Mouse (Mus musculus) layer of hippocampus, adult 8-10 months (tissue): ENCODE measurements around the gene Matn4. TPM values are rescaled to one million over a fixed set of nuclear protein-coding genes. Genes with fewer than 3 reads are reported as not detected.

ENCODE experiments used
- DNase-seq, 2 experiments: peaks; one replicate each; pipeline ENCODE4 v3.0.0; 2022; ENCODE audit warnings: low spot score in 2 of 2
- total RNA-seq, 4 experiments: library from RNA; stranded (reverse); gene quantifications; 2 replicates each; pipeline ENCODE4 v1.2.4; 2022

The Matn4 gene
- 10 to 100 TPM; 11.1 to 12.6 (median 11.9) TPM for total RNA-seq

DNA sequence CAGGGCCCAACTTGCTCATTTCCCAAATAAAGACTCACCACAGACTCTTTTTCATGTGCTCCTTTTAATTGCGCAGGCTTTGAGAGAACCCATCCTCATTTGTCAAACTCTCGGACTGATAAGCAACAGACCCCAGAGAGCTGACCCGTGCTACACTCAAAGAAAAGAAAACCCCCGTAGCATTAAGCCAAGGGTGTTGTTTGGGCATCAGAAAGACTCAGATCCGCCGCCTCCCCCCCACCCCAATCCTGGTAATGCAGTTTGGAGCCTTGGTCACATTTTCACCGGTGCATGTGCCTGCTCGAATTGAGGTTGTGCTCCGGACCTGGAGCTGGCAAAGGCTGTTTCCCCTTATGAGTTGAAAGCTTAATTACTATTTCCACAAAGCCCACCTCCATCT lies at the start of gene Matn4:
Gene Matn4 (minus strand): TSS at position 101 of the 400 bp plus-strand sequence.
- DNase-seq = no peak

DNA sequence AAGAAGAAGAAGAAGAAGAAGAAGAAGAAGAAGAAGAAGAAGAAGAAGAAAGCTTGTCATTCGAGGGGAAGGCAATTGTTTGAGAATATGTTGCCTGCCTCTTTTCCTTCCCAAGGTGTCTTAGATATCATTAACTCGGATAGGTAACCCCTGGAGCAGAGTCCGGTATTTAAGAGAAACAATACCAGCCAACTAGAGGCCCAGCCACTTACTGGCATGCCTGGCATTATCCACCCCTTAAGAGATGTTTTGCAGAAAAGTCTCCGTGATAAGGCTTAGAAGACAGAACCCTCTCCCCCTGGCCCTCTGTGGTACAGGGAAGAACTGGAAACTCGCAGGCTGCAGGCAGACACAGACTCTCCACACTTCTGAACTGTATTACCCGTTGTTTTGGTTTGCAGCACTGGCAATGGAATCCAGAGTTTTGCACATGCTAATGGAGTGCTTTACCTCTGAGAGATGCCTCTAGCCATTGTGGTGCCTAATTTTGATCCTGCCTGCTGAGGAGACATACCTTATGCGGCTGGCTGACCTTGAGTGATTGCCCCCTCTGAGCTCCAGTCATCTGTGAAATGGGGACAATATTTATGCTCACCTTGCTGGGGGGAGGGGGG lies 49.0 kb upstream of the Matn4 start:
- no peak for DNase-seq

DNA sequence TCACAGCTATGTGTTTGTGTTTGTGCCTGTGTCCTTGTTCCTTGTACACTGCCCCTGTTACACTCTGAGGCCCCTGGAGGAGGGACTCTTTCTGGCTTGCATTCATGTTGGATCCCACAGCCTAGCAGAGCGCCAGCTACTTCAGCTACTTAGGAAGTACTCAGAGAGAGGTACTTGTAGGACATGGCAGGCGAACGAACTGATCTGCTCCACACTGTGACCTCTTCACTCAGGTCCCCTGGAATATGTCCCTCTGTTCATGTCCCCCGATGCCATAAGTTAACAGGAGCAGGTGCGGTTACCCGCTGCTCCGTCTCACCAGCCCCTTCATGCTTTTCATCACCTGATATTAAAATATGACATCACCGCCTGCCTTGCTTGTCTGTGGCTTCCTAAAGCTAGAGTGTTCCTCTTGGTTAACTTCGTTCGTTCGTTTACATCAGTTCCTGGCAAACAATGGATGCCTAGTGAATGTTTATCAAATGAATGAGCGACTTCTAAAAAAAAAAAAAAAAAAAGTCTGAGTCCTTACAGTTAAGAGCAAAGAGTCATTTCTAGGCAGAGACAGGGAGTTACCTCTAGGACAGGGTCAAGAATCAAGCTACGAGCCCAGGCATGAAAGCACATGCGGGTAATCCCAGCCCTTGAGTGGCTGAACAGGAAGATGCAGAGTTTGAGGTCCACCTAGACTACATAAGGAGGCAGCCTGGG lies 48.2 kb upstream of the Matn4 start:
- DNase-seq = no peak

DNA sequence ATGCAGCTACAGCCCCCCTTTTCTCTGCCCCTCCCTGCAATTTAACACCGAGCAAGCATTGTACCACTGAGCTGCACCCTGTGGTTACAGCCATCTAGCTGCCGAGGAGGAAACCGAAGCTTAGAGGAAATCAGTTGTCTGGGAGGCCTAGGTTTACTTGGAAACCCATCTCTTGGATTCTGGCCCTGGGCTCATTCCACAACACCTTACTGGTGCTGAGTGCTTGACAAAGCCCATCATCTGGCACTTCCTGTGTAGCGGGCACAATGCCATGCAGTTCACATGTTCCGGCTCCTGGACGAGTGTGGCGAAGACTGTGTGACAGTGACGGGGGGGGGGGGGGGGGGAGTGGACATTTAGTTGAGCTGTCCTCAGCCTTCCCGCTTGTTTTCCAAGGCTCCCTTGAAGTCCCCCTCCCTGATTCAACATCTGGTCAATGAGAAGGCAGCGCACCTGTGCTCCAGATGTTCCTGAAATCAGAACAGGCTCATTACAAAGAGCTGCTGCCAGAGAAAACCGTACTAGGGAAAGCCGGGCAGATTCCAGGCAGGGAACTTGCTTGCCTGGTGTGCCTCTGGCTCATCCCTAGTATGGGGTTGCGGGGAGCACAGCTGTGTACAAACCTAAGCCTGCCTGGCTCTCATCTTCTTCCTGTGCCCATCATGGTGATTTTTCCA lies 47.2 kb upstream of the Matn4 start:
- no peak for DNase-seq

DNA sequence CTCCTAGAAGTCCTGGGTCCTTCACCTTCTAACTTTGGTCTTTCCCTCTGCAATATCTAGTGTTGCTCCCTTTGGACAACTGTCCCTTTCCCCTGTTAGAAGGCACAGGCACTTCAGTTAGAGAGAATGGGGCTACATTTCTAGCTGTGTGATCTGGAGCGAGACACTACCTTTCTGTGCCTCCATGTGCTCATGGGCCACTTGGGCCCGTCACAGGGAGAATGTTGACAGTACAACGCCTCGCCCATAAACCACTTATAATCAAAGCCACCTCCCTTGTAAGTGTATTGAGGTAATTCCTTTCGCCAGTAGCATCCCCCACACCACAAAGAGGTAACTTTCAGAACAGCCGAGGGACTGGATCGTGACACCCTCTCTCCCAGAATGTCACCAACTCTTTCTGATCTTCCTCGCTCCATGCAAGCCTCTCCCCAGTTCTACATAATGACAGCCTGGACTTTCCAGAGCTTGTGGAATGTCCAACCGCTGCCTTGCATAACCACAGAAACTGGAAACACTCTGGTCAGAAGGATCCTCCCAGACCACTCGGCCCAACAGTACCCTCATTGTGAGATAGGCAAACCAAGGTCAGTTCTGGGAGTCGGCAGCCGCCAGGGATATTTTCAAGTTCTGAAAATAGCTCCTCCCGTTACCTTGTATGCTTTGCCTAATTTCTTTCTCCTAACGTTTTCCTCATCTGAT lies 44.5 kb upstream of the Matn4 start:
- DNase-seq = no peak

DNA sequence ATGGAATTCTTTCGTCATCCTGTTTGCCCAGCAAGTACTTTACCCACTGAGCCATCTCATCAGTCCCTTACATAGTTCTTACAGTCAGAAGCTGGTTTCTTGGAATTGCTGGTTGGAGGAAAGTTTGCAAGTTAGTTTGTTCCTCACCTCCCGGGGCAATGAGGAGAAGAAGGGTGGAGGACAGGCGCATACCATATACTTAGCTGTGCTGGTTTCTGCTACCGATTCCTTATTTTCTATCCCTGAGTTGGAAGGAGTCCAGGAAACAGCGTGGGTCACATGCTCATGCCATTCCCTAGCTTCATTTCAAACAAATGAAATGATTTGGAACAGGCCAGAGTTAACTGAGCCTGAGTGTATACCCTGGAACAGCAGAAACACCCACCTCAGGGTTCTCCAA lies 44.0 kb upstream of the Matn4 start:
- no peak for DNase-seq

DNA sequence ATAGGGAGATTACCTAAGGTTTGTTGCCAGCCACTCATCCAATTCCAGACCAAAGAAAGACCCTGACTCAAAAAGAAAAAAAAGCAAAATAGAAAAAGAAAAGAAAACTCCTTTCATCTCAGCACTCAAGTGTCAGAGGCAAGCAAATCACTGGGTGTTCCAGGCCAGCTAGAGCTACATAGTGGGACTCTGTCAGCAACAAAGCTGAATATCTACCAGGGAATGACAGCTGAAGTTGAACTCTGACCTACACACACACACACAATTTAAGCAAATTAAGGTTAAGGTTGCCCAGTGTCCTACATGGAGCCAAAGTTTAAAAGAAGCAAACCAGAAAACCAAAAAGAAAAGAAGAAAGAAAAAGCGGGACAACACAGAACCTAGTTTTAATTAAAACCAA lies 43.2 kb upstream of the Matn4 start:
- DNase-seq = no peak

DNA sequence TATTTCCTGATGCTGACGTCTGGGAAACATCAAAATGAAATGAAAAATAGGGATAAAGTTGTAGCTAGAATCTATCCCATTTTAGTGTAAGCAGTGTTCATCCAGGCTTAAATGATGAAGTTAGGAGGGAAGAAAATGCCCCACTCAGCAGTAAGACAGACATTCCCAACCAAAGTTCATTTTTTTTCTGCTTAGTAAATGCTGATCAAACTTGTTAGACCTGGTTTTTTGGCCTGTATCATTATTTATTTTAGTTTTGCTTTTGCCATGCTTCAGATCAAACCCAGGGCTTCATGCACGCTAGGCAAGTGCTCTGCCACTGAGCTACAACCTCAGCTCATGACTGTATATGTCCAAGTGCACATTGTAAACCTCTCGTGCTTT lies 41.1 kb upstream of the Matn4 start:
- DNase-seq = no peak

DNA sequence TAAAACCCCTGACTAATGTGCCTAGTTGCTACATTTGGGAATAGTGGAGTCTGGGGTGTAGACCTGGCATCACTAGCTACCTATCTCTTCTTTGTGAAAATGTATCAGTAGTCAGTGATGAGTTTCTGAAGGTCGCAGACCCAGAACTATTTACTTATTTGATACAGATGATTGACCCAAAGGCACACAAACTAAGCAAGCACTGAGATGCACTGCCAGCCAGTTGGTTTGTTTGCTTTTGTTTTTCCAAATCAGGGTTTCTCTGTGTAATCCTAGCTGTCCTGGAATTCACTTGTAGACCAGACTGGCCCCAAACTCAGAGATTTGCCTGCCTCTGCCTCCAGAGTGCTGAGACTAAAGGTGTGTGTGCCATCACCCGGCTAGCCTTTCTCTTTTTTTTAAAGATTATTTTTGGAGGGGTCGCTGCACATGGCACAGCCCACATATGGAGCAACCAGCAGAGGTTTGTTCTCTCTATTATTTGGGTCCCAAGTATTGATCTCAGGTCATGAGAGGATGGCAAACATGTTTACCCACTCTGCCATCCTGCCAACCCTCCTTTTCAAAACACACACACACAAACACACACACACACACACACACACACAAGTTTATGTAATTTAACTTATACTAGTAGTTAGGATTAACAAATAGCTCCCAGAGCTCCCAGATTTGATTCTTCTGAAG lies 40.6 kb upstream of the Matn4 start:
- no peak for DNase-seq

DNA sequence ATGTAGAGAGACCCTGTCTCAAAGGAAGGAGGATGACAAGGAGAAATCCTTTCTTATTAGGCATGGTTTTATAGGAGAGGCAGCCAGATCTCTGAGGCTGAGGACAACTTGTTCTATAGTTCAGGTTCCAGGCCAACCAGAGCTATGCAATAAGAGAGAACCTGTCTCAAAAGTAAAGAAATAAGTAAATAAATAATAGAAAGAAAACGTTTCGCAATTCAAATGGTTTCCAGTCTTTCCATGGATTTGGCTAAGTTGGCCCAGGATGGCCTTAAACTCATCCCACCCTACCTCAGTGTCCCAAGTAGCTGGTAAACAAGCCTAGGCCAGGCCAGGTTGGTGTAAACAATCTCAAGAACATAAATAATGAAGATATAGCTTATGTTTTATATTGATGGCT lies 39.7 kb upstream of the Matn4 start:
- no peak for DNase-seq

DNA sequence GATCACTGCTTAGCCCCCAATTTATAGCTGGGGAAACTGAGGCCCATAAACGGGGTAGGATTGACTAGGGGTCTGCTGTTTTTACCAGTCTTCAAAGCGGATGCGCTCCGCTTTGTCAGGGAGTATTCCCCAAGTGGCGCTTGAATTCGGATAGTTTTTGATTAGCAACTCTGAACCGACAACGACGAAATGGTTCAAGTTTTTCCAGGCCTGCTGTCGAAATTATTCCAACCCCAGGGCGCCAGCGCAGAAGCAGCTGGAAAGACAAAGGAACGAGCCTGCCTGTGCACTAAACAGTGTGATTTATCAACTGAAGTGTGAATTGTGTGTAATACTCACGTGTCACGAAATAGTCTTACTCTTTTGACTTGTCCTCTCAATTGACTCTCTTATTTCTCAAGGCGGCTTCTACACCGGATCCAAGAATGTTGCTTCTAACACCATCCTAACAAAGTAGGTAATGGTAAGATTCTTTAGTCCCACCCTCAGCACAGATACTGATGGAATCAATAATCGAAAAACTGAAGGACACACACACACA lies 38.6 kb upstream of the Matn4 start, which contains the start of gene Sdc4:
Gene Sdc4 (minus strand): TSS at position 428 of the 541 bp plus-strand sequence.
- no peak for DNase-seq

DNA sequence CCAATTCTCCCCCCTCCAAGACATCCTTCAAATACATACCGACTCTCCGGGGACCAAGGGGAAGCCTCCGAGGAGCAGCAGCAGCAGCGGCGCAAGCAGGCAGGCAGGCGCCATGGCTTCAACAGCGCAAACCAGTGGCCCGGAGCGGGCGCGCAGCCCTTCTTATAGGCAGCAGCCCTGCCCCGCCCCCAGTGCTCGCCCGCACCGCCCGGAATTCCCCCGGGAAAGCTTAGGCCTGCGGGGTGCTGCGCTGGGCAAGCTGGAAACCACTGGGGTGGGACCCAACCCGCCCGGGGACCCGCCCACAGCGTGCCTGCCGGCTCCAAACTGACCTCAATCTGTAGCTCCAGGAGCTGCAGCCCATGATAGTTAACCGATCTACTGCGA lies 38.1 kb upstream of the Matn4 start:
- DNase-seq = peak; percentile 46 to 61

DNA sequence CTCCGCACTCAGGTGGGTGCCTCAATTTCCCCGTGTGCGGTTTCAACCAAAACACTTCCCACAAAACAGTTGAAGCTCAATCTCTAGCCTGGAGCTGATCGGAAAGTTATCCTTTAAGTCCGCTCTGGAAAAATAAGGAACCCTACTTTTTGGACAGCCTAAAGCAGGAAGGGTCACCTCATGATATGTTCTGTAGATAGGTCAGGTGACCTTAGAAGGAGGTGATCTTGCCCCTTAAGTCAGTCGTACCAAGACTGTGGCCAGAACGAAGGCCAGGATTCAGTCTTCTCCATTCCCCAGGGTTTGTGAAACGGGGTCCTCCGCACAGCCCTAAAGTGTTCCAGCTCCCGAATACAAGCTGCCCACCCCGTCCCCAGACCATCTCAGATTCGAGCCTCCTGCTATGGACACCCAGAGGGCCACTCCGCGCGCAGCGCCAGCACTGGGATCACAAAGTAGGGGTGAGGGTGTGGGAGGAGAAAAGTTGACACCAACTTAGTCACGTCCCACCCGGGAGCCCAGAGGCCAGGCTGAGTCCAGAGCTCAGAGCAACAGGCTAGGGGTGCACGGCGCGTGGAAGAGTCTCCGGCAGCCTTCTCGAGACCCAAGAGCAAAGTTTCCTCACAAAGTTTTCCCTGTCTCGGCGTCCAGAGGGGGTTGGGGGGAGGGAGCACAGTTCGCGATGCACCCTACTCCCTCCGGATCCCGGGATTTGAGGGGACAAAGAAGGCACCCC lies 37.5 kb upstream of the Matn4 start:
- no peak for DNase-seq

DNA sequence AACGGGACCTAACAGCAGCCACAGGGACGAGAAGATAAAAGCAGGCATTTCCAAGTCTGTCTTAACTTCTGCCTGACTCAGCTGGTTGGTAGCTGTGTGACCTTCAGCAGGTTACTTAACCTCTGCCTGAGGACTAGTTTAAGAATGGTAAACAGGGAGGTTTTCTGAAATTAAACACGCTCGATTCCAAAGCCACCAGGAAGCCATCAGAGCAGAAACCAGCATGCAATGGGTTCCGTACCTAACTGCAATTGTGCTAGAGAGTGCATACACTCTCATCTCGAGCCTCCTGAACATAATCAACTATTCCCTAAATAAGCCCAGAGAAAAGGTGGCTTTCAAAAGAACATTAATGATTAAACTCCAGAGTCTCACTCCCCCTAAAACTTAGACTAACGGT lies 36.8 kb upstream of the Matn4 start:
- DNase-seq = no peak

DNA sequence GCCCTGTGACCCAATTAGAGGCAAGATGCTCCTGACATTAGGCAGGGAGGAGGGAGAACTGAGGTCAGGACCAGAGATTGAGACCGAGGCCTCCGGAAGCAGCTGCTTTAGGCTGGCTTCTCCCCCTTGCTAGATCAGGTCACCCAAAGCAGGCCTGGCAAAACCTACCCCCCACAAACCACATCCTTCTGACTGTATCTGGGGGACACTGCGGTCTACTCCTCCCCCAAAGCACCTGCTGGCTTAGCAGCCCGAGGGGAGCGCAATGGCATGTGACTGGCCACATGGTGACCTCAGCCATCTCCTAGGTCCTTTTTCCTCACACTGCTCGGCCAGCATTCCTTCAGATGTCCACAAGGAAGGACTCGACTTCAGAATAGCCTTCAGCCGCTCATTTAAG lies 36.2 kb upstream of the Matn4 start:
- no peak for DNase-seq

DNA sequence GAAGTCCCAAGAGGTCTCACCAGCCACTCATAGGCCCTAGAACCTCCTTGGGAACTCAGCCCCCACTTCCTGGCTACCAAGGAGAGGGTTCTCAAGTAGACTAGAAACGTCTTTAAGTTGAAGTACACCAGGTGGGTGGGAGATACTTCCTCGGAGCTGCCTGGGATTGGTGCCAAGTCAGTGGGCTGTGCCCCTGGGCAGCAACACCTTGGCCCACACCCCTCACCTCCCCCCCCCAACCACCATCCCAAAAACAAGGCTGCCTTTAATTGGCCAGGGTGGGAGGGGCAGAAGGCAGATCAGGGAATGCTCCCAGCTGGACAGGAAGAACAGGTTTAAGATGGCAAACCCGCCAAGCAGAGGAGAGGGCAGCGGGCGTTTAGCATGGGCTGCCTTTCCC lies 35.4 kb upstream of the Matn4 start:
- DNase-seq = no peak

DNA sequence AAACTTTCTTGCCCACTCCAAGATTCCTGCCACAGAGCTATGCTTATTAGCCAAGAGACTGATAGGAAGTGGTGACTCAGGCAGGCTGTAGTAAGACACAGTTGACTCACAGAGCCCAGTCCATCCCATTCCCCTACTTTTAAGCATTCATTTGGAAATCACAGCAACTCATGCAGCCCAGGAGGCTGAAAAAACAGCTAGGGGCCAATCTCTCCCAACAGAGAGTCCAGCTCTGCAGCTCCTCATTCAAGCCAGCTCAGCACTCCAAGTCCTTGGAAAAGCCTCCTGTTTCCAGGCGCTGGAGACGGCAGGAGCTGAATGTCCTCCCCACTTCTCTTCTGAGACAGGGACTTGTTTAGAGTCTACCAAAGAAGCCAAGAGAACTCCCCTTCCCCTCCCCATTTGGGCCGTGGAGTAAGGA lies 34.1 kb upstream of the Matn4 start:
- DNase-seq = peak; percentile 55 to 58

DNA sequence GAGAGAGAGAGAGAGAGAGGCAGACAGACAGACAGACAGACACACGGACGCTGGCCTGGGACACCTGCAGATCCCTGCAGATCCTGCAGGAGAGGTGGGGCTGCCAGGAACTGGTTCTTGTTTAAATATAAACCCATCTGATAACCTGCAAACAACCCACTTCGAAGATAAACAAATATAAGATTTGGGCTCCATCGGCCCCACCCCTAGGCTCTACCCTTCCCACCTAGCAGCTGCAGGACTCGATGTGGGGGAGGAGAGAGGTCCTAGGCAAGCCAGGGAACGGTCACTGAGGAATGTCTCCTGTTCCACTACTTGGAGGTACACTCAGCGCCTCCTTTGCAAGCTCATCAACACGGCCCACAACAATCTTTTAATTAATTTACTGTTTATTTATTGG lies 33.3 kb upstream of the Matn4 start:
- no peak for DNase-seq

DNA sequence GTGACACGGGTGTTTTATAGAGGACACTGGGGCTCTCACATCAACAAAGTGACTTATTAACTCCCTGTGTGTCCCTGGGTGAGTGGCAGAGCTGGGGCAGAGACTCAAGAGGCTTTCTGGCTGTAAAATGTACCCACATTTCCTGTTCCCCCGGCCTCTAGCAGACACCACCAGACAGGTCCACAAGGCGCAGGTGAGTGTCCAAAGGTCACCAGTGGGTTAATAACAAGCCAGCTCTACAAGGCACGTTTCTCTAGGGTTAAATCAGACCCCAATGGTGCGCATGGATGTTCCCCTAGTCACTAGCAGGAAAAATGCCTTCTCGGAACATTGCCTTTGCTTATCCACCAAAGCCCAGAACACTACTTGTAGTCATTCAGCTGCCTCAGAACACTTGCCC lies 32.8 kb upstream of the Matn4 start:
- no peak for DNase-seq

DNA sequence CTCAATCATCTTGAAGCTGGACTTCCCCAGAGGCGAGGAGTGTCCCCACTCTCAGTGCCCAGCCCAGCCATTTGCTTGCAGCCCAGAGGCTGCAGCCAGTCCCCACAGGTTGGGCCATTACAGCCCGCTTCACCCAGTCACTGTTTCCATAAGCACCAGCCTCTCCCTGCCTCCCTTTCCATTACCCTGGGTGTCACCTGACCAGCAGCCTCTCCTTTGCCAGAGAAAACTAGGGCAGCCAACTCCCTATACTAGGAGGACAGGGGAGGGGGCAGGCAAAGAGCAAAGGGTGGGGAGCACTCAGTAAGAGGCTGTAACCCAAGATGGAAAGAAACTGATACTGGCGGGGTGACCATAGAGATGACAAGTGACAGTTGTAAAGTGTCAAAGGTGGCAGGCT lies 32.0 kb upstream of the Matn4 start:
- DNase-seq = no peak
